Mouse (Mus musculus) left cerebral cortex, adult 2 months (tissue): Measurements from ENCODE around the gene Lrfn4. TPM values are rescaled to one million over a fixed set of nuclear protein-coding genes. Genes with fewer than 3 reads are reported as not detected.

ENCODE experiments used
- DNase-seq, 2 experiments: peaks; one replicate each; pipeline ENCODE4 v3.0.0; 2021 to 2022; ENCODE audit warnings: low spot score in 2 of 2, mixed read lengths in 1 of 2; ENCODE audit errors: extremely low spot score in 1 of 2
- H3K27ac ChIP-seq: fragments of 200-600 bp; 2 replicates; pipeline ENCODE4 v1.8.1; 2022
- H3K4me3 ChIP-seq: fragments of 200-600 bp; 2 replicates; pipeline ENCODE4 v1.8.1; 2022
- CTCF ChIP-seq: fragments of 200-600 bp; IDR thresholded peaks from 2 replicates; pipeline ENCODE4 v1.8.1; 2022; ENCODE audit warnings: antibody characterized with exemption, mild to moderate bottlenecking, moderate library complexity
- intact Hi-C: fragments of 180-260 bp; cut with DNase I; formaldehyde crosslinking; loops from one replicate; pipeline ENCODE4 v1.15.1; 2025
- total RNA-seq, 2 experiments: library from RNA; stranded (reverse); gene quantifications; 2 replicates each; pipeline ENCODE4 v1.2.3; 2021

The Lrfn4 gene
- total RNA-seq, 2 experiments from 2014 or later, result 41.2 to 44.9 TPM

DNA sequence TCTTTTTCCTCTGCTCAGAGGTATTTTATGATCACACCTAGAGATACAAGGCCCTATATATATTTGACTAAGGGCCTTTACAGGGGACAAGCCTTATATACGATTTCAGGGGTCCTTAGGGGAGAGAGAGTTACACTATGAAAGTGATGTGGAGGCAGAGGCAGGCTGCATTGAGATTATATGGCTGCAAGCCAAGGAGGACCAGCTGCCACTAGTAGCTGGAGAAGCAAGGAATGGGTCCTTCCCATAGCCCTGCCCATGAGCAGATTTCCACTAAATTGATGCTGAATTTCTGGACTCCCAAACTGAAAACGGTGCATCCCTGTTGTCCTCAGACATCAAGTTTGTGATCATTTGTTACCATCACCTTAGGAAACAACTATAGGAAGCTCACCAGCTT, 31.6 kb downstream of the Lrfn4 start:
- no peak for DNase-seq
- Histone ChIP-seq H3K4me3 (no peak overlapping the region), H3K27ac (no peak overlapping the region)
- intact Hi-C loops, result no loop called here
- TF ChIP-seq CTCF, result no peak

DNA sequence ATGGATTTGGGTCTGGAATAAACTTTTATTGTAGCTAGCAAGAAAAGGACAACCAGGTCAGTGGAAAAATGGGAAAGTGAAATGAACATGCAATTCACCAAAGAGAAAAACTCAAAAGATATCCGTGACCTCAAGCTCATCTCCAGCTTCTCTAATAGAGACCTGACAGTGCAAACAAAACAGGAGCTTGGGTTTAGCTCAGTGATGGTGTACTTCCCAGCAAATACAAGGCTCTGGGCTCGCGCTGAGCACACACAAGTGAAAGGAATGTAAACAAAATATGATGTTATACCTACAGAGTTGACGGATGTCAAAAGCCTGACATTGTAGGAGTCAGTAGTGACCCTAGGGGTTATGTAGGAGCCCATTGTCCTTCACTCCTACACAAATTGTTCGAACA, 36.2 kb downstream of the Lrfn4 start:
- no peak for TF ChIP-seq CTCF
- H3K27ac ChIP-seq, result no peak overlapping the region
- no peak overlapping the region for H3K4me3 ChIP-seq
- intact Hi-C loops, result no loop called here
- DNase-seq, result no peak

DNA sequence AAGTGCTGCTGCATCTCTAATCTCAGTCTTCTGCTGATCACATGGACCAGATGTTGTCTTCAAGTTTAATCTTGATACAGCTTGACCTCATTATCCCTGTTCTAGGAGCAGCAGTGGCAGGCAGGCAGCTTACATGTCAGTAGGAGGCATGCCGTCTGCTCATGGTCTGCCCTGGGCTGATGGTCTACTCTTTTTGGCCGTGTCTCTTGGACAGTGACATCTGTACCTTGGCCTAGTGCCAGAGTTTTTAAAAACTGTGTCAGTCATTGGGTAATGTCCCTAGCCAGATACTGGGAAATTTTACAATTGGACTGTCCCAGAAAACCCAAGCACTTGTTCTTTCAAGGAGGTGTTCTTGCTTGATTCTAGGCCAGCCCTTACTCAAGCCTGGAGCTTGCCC, 36.7 kb downstream of the Lrfn4 start:
- intact Hi-C loops, result no loop called here
- H3K27ac ChIP-seq, result no peak overlapping the region
- TF ChIP-seq CTCF, result no peak

DNA sequence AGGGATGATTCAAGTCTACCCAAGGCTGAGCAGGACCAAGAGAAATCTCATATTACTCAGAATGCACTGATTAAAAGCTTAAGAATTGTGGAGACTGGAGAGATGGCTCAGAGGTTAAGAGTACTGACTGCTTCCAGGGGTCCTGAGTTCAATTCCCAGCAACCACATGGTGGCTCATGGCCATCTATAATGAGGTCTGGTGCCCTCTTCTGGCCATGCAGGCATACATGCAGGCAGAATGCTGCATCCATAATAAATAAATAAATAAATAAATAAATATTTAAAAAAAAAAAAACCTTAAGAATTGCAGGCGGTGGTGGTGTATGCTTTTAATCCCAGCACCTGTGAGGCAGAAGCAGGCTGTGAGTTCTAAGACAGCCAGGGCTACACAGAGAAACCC, 42.2 kb downstream of the Lrfn4 start:
- no peak for DNase-seq
- TF ChIP-seq CTCF, result peak; percentile 35

More for the DNA sequence above, 36.7 kb downstream of the Lrfn4 start:
- no peak overlapping the region for H3K4me3 ChIP-seq
- DNase-seq, result no peak

DNA sequence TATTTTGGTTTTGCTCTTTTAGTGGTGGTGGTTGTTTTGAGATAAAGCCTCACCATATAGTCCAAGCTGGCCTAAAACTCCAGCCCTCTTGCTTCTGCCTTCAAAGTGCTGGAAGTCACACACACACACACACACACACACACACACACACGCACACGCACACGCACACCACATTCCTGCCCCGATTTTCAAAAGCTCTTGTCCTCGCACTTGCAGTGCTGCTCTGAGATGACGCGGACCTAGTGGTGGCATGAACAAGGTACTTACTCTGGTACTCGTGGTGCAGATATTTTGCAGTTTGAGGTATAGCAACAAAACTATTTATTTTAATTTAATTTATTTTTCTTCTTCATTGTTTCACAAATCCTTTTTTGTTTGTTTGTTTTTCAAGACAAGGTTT, 43.0 kb downstream of the Lrfn4 start:
- Histone ChIP-seq H3K27ac (no peak overlapping the region), H3K4me3 (no peak overlapping the region)
- no peak for DNase-seq
- intact Hi-C loops, result loop anchor here (5.0 kb wide), 1 partner anchor 60 kb away; the partner anchor contains the start of gene Pcx
- TF ChIP-seq CTCF, result no peak

More for the DNA sequence above, 42.2 kb downstream of the Lrfn4 start:
- Histone ChIP-seq H3K27ac (no peak overlapping the region), H3K4me3 (no peak overlapping the region)
- intact Hi-C loops, result loop anchor here (5.0 kb wide), 1 partner anchor 61 kb away; the partner anchor contains the start of gene Pcx

DNA sequence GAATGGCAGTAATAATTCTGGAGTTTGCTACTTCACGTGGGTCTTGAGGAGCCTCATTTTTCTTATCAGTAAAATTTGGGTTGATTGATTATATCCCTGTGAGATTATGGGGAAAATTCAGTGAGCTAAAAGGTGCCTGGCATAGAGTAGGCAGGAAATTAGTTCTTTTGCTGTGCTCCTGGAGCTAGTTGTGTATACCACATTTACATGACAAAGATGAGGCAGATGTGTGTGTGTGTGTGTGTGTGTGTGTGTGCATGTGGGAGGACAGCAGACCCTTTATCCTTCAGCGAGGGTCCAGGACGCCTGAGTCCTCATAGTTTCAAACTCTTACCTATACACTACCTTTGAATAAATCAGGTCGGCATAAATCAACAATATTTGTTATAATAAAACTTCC, 43.4 kb downstream of the Lrfn4 start:
- TF ChIP-seq CTCF, result no peak
- DNase-seq, result no peak
- intact Hi-C loops, result loop anchor here (5.0 kb wide), 1 partner anchor 60 kb away; the partner anchor contains the start of gene Pcx
- Histone ChIP-seq H3K4me3 (no peak overlapping the region), H3K27ac (no peak overlapping the region; the same call in 1 of the 2 replicates)

DNA sequence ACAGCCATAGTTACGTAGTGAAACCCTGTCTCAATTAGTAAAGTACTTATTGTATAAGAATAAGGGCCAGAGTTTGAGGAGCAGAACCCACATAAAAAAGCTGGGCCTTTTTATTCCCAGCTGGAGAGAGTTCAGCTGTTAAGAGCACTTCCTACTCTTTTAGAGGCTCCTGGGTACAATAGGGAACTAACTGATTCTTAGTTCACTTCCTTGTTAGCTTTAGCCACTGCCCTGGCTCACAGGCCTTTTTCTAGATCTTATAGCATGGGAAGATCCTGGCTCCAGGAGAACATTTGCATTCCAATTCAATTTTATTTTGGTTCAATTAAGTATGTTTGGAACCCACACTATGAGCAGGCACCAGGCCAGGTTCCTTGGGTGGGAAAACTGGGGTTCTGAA, 43.8 kb downstream of the Lrfn4 start:
- no peak for TF ChIP-seq CTCF
- no peak for DNase-seq
- intact Hi-C loops, result loop anchor here (5.0 kb wide), 1 partner anchor 59 kb away; the partner anchor contains the start of gene Pcx
- H3K27ac ChIP-seq, result no peak overlapping the region; the same call in 1 of the 2 replicates
- no peak overlapping the region for H3K4me3 ChIP-seq

DNA sequence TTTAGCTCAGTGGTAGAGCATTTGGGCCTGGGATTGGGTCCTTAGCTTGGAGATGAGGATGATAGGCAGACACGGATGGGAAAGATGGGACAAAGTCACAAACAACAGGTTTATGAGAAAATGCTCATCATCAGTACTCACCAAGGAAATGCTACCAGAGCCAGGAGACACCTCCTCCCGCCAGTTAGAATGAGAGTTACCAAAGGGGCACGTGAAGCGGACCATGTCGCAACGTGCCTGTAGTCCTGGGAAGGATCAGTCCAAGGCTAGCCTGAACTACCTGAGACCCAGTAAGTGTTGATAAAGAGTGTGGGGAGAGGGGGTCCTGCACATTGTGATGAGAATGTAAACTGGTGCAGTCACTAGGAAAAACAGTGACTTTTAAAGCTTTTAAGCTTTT, 44.7 kb downstream of the Lrfn4 start:
- no peak for TF ChIP-seq CTCF
- DNase-seq, result no peak
- intact Hi-C loops, result loop anchor here (5.0 kb wide), 1 partner anchor 59 kb away; the partner anchor contains the start of gene Pcx
- Histone ChIP-seq H3K27ac (no peak overlapping the region), H3K4me3 (no peak overlapping the region)

DNA sequence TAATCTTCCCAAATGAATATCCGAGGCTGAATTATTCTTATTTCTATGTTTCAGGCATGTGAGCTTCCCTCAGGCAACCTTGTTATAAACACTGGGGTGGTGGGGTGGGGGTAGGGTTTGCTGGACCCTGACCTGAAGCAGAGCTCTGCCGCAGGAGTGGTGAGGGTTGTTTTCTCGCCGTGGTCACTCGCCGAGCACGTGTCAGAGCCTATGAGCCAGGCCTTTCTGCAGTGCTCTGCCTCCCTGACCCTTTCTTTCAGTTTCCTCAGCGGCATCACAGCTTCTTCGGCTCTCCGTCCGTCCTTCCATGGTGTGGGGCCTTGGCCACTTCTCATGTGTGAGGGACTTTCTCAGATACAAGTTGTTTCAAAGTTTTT, 45.2 kb downstream of the Lrfn4 start:
- DNase-seq, result no peak
- no peak for TF ChIP-seq CTCF
- intact Hi-C loops, result loop anchor here (5.0 kb wide), 1 partner anchor 58 kb away; the partner anchor contains the start of gene Pcx
- no peak overlapping the region for H3K27ac ChIP-seq
- no peak overlapping the region for H3K4me3 ChIP-seq

DNA sequence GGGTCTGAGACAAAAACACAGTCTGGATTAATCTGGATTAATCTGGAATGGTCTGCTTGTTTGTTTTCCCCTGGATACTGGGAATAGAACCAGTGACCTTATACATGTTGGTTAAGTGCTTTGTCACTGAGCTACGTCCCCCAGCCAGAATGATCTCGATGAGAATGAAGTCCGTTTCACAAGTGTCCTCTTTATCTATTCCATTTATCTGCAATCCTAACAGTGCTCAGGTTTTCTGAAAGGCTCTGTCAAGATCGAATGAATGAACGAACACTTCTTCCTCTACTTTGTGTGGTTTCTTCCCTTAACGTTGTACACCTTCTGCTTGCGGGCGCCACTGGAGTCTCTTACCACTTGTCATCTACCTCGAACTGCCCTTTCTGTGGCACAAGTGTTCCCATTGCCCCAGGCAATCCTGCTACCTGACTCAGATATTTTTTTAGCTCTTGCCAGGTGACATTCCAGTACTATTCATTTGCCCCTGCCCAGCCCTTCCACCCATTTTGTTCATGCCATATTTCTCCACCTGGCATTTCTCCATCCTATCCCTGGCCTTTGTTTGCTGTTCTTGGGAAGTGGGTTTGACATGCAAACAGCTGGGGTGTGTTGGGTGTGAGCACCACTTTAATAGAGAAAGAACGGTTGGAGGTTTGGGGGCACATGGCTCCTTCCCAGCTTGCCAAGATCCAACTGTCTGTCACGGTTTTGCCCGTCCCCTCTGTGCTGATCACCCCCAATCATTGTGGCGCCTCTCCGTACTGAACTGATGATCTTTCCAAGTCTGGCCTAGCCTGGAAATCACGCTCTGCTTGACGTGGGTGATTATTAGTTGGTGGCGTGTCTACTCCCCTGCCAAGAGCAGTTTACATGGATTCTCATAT, 45.9 kb downstream of the Lrfn4 start:
- H3K4me3 ChIP-seq, result no peak overlapping the region
- intact Hi-C loops, result loop anchor here (5.0 kb wide), 1 partner anchor 57 kb away; the partner anchor contains the start of gene Pcx
- TF ChIP-seq CTCF, result no peak
- no peak overlapping the region for H3K27ac ChIP-seq
- DNase-seq, result no peak

DNA sequence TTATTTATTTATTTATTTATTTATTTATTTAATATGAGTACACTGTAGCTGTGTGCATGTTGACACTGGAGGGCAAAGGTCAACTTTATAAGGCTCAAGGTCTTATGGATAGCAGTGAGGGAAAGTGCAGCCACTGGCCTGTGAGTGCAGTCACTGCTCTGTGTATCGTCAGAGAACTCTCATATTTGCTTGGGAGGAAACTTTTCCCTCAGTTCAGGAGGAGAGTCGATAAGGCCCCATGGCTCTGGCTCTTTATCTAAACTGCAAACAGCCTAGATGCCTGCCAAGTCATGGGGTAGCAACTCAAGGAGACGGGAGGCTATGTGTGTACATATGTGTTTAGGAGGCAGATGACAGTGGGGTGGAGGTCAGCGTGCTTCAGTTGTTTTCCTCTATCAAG, 46.6 kb downstream of the Lrfn4 start:
- no peak overlapping the region for H3K4me3 ChIP-seq
- no peak for TF ChIP-seq CTCF
- DNase-seq, result no peak
- H3K27ac ChIP-seq, result no peak overlapping the region
- intact Hi-C loops, result no loop called here

DNA sequence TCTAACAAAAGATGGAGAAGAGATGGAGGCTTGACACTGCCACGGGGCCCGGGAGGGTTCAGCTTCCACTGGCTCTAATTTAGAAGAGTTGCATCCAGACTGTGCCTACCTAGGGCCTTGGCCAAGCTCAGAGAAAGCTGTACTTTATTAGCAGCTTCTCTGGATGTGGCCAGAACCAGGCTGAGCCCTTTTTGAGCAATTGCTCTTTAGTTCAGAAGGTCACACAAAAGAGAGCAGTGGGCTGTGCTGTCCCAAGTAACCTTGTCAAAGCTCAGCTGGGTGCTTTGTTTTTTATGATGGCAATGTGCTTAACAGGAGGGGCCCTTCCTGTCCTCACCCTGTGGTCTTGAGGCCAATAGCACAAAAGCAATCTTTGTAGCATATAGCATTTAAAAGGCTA, 47.8 kb downstream of the Lrfn4 start:
- Histone ChIP-seq H3K4me3 (no peak overlapping the region), H3K27ac (no peak overlapping the region)
- TF ChIP-seq CTCF, result no peak
- no peak for DNase-seq
- intact Hi-C loops, result no loop called here

DNA sequence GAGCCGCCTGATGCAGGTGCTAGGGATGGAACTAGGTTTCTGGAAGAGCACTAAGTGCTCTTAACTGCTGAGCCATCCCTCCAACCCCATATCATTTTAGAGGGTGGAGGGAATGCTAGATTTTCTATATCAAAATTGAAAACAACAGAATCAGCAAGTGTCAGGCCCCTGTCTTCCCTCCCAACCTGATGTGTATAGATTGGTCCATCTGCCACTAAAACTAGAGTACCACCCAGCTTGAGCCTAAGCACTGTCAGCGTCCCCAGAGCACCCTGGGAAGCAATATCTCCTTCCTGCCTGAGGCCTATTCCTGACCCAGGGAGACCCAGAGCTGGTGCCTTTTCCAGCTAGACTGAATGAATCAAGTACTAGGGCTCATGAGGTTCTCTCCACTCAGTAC, 48.6 kb downstream of the Lrfn4 start:
- Histone ChIP-seq H3K27ac (no peak overlapping the region), H3K4me3 (no peak overlapping the region)
- intact Hi-C loops, result no loop called here
- TF ChIP-seq CTCF, result no peak
- no peak for DNase-seq
